Mouse (Mus musculus) neural tube, embryonic 15.5 days (tissue): Measurements from ENCODE around the gene Nrxn2. TPM values are rescaled to one million over a fixed set of nuclear protein-coding genes. Genes with fewer than 3 reads are reported as not detected.

ENCODE experiments used
- ATAC-seq: fragments of 200-750 bp; cut with Nextera tagmentation; 2 replicates; pipeline ENCODE4 v1.8.0; 2017; ENCODE audit warnings: mild to moderate bottlenecking, moderate TSS enrichment, moderate library complexity; ENCODE audit not compliant: low FRiP score
- H3K27ac ChIP-seq: fragments of 300-500 bp; sonication (generic); replicated peaks from 2 replicates; pipeline ENCODE4 v1.5.1; 2015; ENCODE audit warnings: mild to moderate bottlenecking, inconsistent platforms
- H3K27me3 ChIP-seq: fragments of 300-500 bp; sonication (generic); replicated peaks from 2 replicates; pipeline ENCODE4 v1.6.1; 2015; ENCODE audit warnings: inconsistent platforms
- H3K36me3 ChIP-seq: fragments of 300-500 bp; sonication (generic); 2 replicates; pipeline ENCODE4 v1.6.1; 2015; ENCODE audit warnings: inconsistent platforms
- H3K4me1 ChIP-seq: fragments of 300-500 bp; sonication (generic); 2 replicates; pipeline ENCODE4 v1.6.1; 2015; ENCODE audit warnings: inconsistent platforms
- H3K4me2 ChIP-seq: fragments of 300-500 bp; sonication (generic); 2 replicates; pipeline ENCODE4 v1.6.1; 2015; ENCODE audit warnings: inconsistent platforms, mild to moderate bottlenecking, moderate library complexity
- H3K4me3 ChIP-seq: fragments of 300-500 bp; sonication (generic); replicated peaks from 2 replicates; pipeline ENCODE4 v1.5.1; 2015; ENCODE audit warnings: mild to moderate bottlenecking, inconsistent platforms
- H3K9ac ChIP-seq: fragments of 300-500 bp; sonication (generic); replicated peaks from 2 replicates; pipeline ENCODE4 v1.6.1; 2015; ENCODE audit warnings: mild to moderate bottlenecking, inconsistent platforms
- H3K9me3 ChIP-seq: fragments of 300-500 bp; sonication (generic); replicated peaks from 2 replicates; pipeline ENCODE4 v1.6.1; 2016; ENCODE audit warnings: inconsistent platforms
- WGBS: fragments of 180-500 bp; shearing (Covaris S2); methylation state at CpG from one replicate; pipeline ENCODE4 v1.1.7; 2015; ENCODE audit warnings: mixed read lengths; 5-methylcytosine and 5-hydroxymethylcytosine counted together
- polyA plus RNA-seq: library from polyadenylated mRNA; unstranded; fragments of >200 nt; fragmentation: Nextera tagmentation; extraction: Ambion mirVana; gene quantifications from 2 replicates; pipeline ENCODE4 v1.2.1, GENCODE M21; 2015

The Nrxn2 gene
- polyA plus RNA-seq, 1 experiment from 2014 or later = 45.7 TPM

DNA sequence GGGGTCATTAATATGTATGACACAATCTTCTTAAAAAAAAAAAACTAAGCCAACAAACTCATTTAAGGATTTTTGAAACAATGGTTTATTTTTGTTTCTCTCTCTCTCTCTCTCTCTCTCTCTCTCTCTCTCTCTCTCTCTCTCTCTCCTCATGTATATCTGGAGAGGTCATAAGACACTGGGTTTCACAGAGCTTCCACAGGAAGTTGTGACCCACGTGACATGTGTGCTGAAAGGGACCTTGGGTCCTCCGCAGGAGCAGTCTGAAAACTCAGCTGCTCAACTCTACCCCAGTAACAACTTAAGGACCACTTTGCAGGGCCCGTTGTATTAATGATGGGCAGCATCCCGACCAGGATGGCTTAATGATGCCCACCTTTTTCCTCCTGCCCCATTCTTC is 132.7 kb downstream of the Nrxn2 start:
- no peak overlapping the region for H3K27ac ChIP-seq
- no peak overlapping the region for H3K4me3 ChIP-seq
- H3K4me1 ChIP-seq = 0 out of 2 replicates have a peak, but pooled peaks cover 12% of the 10 kb centered on the region
- H3K4me2 ChIP-seq = no peak overlapping the region
- H3K27me3 ChIP-seq = no peaks in the 10 kb centered on the region
- no peak overlapping the region for H3K9ac ChIP-seq
- no peak for ATAC-seq
- H3K36me3 ChIP-seq = no peaks in the 10 kb centered on the region
- 83% methylated on average over 4 of the region's 4 CpGs for WGBS
- no peaks in the 10 kb centered on the region for H3K9me3 ChIP-seq

DNA sequence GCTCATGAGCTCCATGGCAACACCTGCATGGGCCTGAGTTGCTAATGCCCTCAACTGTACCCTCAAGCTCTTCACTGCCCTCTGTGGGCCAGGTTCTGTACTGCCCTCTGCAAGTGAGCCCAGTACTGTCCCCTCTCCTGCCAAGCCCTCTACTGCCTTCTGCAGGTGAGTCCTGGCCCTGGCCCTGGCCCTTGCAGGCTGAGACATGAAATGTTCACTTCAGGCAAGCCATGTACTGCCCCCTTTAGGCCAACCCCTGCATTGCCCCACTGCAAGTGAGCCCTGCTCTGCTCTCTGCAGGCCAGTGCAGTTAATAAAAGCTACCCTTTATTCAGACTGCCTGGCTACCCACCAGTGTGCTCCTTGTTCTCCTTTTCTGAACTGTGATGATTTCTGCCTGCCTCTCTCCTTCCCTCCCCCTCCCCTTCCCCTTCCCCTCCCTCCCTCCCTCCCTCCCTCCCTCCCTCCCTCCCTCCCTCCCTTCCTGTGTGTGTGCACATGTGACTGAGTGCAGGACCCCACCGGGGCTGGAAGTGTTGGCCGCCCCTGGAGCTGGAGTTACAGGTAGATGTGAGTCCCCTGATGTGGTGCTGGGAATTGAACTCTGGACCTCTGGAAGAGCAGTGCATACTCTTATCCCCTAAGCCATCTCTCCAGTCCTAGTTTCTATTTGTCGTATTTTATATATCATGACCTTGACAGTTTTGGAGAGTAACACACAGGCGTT is 133.9 kb downstream of the Nrxn2 start:
- ATAC-seq = no peak
- H3K36me3 ChIP-seq = no peaks in the 10 kb centered on the region
- H3K4me1 ChIP-seq = 0 out of 2 replicates have a peak, but pooled peaks cover 12% of the 10 kb centered on the region
- H3K27ac ChIP-seq = no peak overlapping the region
- 84% methylated on average over 4 of the region's 4 CpGs for WGBS
- no peak overlapping the region for H3K4me3 ChIP-seq
- no peaks in the 10 kb centered on the region for H3K9me3 ChIP-seq
- no peaks in the 10 kb centered on the region for H3K27me3 ChIP-seq
- no peak overlapping the region for H3K4me2 ChIP-seq
- H3K9ac ChIP-seq = no peak overlapping the region

DNA sequence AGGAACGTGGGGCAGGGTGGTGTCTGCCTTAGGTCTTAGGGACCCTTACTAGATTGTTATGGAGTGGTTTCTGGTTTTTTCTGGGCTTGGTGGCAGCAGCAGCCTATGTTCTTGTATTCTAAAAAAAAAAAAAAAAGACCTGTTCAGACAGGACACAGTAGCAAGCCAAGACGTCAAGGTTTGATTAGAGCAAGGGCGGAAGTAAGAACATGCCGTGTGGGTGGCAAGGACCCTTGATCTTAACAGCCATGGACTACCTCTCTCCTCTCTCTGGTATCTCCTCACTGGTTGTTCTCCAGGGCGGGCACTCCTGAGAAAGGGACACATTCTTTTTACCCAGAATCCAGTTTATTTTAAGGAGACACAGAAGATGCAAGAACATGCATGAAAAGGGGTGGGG is 134.6 kb downstream of the Nrxn2 start:
- Histone ChIP-seq H3K4me1 (0 out of 2 replicates have a peak, but pooled peaks cover 12% of the 10 kb centered on the region), H3K27ac (no peak overlapping the region), H3K9me3 (no peaks in the 10 kb centered on the region), H3K27me3 (no peaks in the 10 kb centered on the region), H3K4me3 (no peak overlapping the region), H3K9ac (no peak overlapping the region), H3K36me3 (no peaks in the 10 kb centered on the region), H3K4me2 (no peak overlapping the region)
- WGBS = 82% methylated on average over 5 of the region's 5 CpGs
- ATAC-seq = no peak

DNA sequence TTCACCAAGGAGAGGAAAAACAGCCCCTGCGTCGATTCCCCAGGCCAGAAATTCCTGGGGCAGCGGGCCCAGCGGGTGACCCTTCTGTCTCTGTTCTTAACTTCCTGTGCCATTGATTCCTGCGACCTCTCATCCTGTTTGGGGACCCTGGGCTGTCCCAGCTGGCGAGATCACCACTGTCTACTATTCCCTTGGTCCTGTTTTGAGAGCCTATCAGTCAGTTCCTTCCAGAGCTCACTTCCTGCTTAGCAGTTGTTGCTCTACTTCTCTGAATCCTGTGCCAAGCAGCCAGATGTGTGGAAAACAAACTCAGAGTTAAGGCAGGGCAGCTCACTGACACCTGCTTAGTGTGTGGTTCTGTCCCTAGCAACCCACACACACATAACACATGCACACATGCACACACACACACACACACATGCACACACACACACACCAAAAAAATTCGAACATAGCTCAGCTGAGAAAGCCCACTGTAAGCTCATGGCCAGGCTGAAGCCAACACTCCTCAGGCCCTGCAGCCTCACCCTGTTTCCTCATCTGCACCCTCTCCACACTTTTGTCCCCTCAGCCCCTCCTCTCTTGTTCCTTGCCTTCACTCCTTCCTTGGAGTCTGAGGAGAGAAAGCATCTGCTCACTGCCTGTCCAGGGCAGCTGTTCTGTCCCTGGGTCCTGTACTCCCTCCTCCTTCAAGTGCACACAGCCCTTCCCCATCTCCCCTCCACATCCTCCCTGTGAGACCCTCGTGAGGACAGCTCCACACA is 135.5 kb downstream of the Nrxn2 start:
- H3K4me2 ChIP-seq = no peak overlapping the region
- no peaks in the 10 kb centered on the region for H3K27me3 ChIP-seq
- H3K9me3 ChIP-seq = no peaks in the 10 kb centered on the region
- no peak for ATAC-seq
- 0 out of 2 replicates have a peak, but pooled peaks cover 8% of the 10 kb centered on the region for H3K4me1 ChIP-seq
- H3K36me3 ChIP-seq = no peaks in the 10 kb centered on the region
- H3K27ac ChIP-seq = no peak overlapping the region
- 39% methylated on average over 8 of the region's 8 CpGs for WGBS
- H3K4me3 ChIP-seq = no peak overlapping the region
- H3K9ac ChIP-seq = no peak overlapping the region

DNA sequence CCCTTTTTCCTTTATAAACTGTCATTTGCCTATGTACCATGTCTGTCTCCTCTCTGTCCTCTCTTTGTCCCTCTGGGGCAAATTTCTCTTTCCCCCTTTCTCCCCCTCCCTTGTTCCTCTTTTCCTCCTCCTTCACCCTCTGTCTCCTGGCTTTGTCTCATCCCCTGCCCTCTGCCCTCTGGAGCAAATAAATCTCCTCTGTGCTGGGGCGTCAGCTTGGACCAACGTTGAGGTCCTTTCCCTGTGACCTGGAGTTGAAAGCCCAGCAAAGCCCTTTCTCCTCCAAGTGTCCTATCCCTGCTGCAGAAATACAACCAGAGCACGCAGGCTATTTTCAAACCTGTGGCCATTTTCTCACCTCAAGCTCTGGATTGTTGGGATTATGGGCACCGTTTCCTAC is 141.0 kb downstream of the Nrxn2 start:
- Histone ChIP-seq H3K27ac (no peak overlapping the region), H3K9me3 (no peaks in the 10 kb centered on the region), H3K9ac (no peak overlapping the region), H3K27me3 (no peaks in the 10 kb centered on the region), H3K4me1 (no peaks in the 10 kb centered on the region), H3K4me2 (no peak overlapping the region), H3K4me3 (no peak overlapping the region), H3K36me3 (no peaks in the 10 kb centered on the region)
- WGBS = 33% methylated on average over 4 of the region's 4 CpGs
- ATAC-seq = no peak

DNA sequence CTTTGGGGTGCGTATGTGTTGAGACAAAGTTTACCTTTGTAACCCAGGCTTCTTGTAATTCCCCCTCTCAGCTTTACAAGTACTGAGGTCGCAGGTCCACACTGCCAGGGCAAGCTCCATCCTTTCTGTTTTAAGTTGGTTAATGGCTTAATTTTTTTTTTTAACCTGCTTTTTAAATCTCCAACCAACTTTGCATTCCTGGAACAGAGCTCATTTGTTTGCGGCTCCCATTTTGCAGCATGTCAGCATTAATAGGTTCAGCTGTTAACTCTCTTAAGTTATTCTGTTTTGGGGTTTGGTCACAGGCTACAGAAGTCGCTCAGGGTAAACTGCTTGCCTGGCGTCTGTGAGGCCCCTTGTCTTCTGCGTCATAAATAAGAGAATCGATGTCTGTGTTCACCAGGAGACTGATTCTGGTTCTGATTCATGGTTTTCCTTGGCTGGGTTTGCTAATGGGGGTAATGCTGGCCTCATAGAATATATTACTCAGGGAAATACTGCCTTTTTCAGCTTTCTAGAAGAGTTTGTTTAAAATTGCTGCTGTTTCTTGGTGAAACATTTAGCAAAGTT is 141.8 kb downstream of the Nrxn2 start:
- Histone ChIP-seq H3K36me3 (no peaks in the 10 kb centered on the region), H3K9ac (no peak overlapping the region), H3K4me2 (no peak overlapping the region), H3K27me3 (no peaks in the 10 kb centered on the region), H3K9me3 (no peaks in the 10 kb centered on the region), H3K4me3 (no peak overlapping the region), H3K27ac (no peak overlapping the region), H3K4me1 (no peaks in the 10 kb centered on the region)
- ATAC-seq = no peak
- WGBS = 32% methylated on average over 7 of the region's 7 CpGs

DNA sequence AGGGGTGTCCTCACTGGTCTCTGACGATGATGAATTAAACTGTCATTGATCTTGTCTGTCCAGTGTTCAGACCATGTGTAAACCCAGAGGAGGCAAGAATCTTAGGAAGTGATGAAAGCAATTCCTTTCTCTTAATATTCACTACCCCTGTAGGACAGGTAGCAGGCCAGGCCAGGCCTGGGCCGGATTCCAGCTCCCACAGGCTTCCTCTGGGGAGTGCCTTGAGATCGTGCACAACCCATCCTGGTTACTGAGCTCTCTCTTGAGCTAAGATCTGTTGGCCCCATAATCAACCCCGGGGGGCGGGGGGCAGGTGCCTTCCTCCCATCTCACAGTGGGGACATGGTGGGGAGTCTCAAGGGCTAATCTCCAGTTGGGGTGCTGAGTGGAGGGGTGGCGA is 146.6 kb downstream of the Nrxn2 start:
- no peaks in the 10 kb centered on the region for H3K9me3 ChIP-seq
- H3K27me3 ChIP-seq = no peaks in the 10 kb centered on the region
- H3K4me1 ChIP-seq = no peaks in the 10 kb centered on the region
- no peaks in the 10 kb centered on the region for H3K36me3 ChIP-seq
- no peak overlapping the region for H3K4me3 ChIP-seq
- ATAC-seq = no peak
- H3K27ac ChIP-seq = no peak overlapping the region
- H3K4me2 ChIP-seq = no peak overlapping the region
- no peak overlapping the region for H3K9ac ChIP-seq
- WGBS = 85% methylated on average over 6 of the region's 6 CpGs

DNA sequence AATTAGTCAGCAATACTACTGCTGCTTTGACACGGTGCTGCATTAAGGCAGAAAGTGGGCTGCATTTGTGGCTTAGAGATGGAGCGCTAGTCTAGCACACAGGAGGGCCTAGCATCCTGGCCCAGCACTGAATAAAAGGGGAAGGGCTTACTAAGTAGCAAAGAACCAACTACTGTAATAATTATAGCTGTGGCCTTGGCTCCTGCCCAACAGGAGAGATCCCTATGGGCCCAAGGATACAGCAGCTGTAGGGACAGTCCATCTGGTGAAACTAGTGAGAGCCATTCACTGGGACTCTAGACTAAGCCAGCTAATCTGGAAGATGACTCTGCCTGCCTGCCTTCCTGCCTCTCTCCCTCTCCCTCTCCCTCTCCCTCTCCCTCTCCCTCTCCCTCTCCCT is 147.9 kb downstream of the Nrxn2 start:
- Histone ChIP-seq H3K27ac (no peak overlapping the region), H3K27me3 (no peaks in the 10 kb centered on the region), H3K4me1 (no peaks in the 10 kb centered on the region), H3K9me3 (no peaks in the 10 kb centered on the region), H3K4me2 (no peak overlapping the region), H3K9ac (no peak overlapping the region), H3K4me3 (no peak overlapping the region), H3K36me3 (no peaks in the 10 kb centered on the region)
- ATAC-seq = no peak
- 57% methylated on average over 2 of the region's 2 CpGs for WGBS

DNA sequence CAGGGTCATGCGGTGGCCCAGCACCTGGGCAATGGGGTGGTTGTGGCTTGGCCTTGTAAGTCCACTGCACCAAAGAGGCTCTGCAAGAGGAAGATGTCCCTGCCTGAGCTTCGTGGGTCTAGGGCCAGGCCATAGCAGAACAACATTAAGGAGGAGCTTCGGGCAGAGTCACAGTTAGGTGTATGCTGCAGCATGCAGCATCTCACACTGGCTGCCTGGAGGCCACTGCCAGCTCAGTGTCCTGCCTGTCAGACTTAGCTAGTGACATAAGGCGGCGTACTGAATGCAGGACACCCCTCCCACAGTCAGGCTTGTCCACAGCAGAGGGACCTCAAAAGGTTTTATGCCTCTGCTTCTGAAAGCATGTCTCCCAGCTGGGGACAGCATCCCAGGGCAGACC is 150.5 kb downstream of the Nrxn2 start:
- no peak overlapping the region for H3K4me2 ChIP-seq
- no peaks in the 10 kb centered on the region for H3K27me3 ChIP-seq
- ATAC-seq = no peak
- no peaks in the 10 kb centered on the region for H3K9me3 ChIP-seq
- no peak overlapping the region for H3K9ac ChIP-seq
- no peaks in the 10 kb centered on the region for H3K36me3 ChIP-seq
- no peak overlapping the region for H3K27ac ChIP-seq
- 79% methylated on average over 5 of the region's 5 CpGs for WGBS
- no peaks in the 10 kb centered on the region for H3K4me1 ChIP-seq
- no peak overlapping the region for H3K4me3 ChIP-seq

DNA sequence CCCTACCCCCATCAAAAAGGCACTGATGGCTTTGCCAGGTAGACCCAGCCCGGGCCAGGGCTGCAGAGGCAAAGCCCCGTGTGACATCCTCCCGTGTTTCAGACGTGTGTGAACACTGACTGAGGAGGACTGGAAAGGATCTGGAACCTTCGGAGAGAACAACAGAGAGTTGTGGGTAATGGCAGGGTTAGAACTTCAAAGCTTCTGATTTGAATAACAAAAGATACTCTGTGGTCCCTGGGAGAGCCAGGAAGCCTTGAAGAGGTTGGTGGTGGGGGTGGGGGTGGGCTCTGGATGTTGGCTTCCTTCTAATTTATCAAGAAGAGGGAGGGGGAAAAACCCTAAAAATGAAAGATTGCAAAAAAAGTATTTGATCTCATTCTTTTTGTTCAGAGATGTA is 151.0 kb downstream of the Nrxn2 start:
- no peak overlapping the region for H3K9ac ChIP-seq
- H3K27ac ChIP-seq = no peak overlapping the region
- 29% methylated on average over 5 of the region's 5 CpGs for WGBS
- no peaks in the 10 kb centered on the region for H3K4me1 ChIP-seq
- H3K9me3 ChIP-seq = no peaks in the 10 kb centered on the region
- no peak for ATAC-seq
- no peak overlapping the region for H3K4me3 ChIP-seq
- H3K4me2 ChIP-seq = no peak overlapping the region
- no peaks in the 10 kb centered on the region for H3K27me3 ChIP-seq
- no peaks in the 10 kb centered on the region for H3K36me3 ChIP-seq

DNA sequence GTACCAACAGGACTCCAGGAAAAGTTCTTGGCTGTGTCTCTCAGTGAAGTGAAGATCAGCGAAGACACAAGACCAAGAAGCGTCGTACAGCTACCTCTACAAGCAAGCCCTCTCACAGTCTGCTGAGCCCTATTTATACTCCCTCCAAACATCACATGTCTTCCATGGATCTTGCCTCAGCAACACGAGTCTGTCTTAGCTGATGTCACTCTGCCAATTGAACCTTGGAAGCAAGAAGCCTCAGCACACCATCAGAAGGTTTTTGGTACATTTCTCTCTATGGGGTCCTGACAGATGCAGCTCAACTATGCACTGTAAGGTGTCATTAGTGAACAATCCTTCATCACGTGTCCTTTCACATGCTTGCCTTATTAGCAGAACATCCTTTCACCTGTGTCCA is 152.9 kb downstream of the Nrxn2 start:
- Histone ChIP-seq H3K27me3 (no peaks in the 10 kb centered on the region), H3K4me1 (no peaks in the 10 kb centered on the region), H3K36me3 (no peaks in the 10 kb centered on the region), H3K9me3 (no peaks in the 10 kb centered on the region), H3K4me2 (no peak overlapping the region), H3K27ac (no peak overlapping the region), H3K4me3 (no peak overlapping the region), H3K9ac (no peak overlapping the region)
- 86% methylated on average over 5 of the region's 5 CpGs for WGBS
- no peak for ATAC-seq

DNA sequence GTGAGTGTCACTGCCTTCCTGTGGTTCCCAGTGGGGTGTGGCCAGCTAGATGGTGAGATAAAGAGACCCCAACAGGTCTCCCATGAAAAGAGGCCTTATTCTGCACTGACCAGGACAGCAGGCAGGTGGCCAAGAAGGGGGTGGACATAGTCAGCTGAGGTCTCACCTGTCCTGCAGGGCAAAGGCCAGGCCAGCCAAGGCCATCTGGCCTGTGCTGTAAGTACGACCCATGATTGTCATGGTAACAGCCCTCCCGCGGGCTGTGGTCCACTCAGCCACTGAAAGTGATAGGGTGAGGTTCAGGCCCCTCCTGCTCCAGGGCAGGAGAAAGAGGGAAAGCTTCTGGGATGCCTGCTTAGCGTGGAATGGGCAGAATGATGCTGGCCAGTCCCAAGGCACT is 153.5 kb downstream of the Nrxn2 start:
- H3K4me2 ChIP-seq = no peak overlapping the region
- no peak for ATAC-seq
- H3K36me3 ChIP-seq = no peaks in the 10 kb centered on the region
- no peaks in the 10 kb centered on the region for H3K27me3 ChIP-seq
- 44% methylated on average over 4 of the region's 4 CpGs for WGBS
- no peak overlapping the region for H3K9ac ChIP-seq
- H3K4me3 ChIP-seq = no peak overlapping the region
- H3K9me3 ChIP-seq = no peaks in the 10 kb centered on the region
- H3K4me1 ChIP-seq = peaks cover 4% of the 10 kb centered on the region
- H3K27ac ChIP-seq = no peak overlapping the region
